Mouse (Mus musculus) liver, embryonic 12.5 days (tissue): ENCODE results near the gene Ushbp1. TPM values are rescaled to one million over a fixed set of nuclear protein-coding genes. Genes with fewer than 3 reads are reported as not detected.
"Not testable (repeated sequence)": the region's sequence is repeated elsewhere in the genome, so short reads cannot be mapped to it uniquely, and the experiment has no call there.

Experiments
- ATAC-seq: fragments of 200-750 bp; cut with Nextera tagmentation; 2 replicates; pipeline ENCODE4 v1.8.0; 2017; ENCODE audit warnings: moderate number of reproducible peaks, mild to moderate bottlenecking, moderate library complexity
- H3K27ac ChIP-seq: fragments of 300-500 bp; sonication (generic); 2 replicates; pipeline ENCODE4 v1.5.1; 2016; ENCODE audit warnings: mild to moderate bottlenecking
- H3K27me3 ChIP-seq: fragments of 300-500 bp; sonication (generic); replicated peaks from 2 replicates; pipeline ENCODE4 v1.6.1; 2016; ENCODE audit warnings: mild to moderate bottlenecking, moderate library complexity
- H3K36me3 ChIP-seq: fragments of 300-500 bp; sonication (generic); 2 replicates; pipeline ENCODE4 v1.6.1; 2016; ENCODE audit warnings: mild to moderate bottlenecking, moderate library complexity
- H3K4me1 ChIP-seq: fragments of 300-500 bp; sonication (generic); 2 replicates; pipeline ENCODE4 v1.6.1; 2016
- H3K4me2 ChIP-seq: fragments of 300-500 bp; sonication (generic); 2 replicates; pipeline ENCODE4 v1.6.1; 2016; ENCODE audit warnings: mild to moderate bottlenecking, moderate library complexity
- H3K4me3 ChIP-seq: fragments of 300-500 bp; sonication (generic); 2 replicates; pipeline ENCODE4 v1.5.1; 2016; ENCODE audit warnings: mild to moderate bottlenecking, moderate library complexity
- H3K9ac ChIP-seq: fragments of 300-500 bp; sonication (generic); 2 replicates; pipeline ENCODE4 v1.6.1; 2016; ENCODE audit warnings: mild to moderate bottlenecking, moderate library complexity
- H3K9me3 ChIP-seq: fragments of 300-500 bp; sonication (generic); replicated peaks from 2 replicates; pipeline ENCODE4 v1.6.1; 2016; ENCODE audit warnings: mild to moderate bottlenecking, moderate library complexity
- WGBS: fragments of 180-500 bp; shearing (Covaris S2); methylation state at CpG from one replicate; pipeline ENCODE4 v1.1.7; 2016; ENCODE audit not compliant: insufficient replicate concordance; 5-methylcytosine and 5-hydroxymethylcytosine counted together
- polyA plus RNA-seq: library from polyadenylated mRNA; unstranded; fragments of >200 nt; fragmentation: Nextera tagmentation; extraction: Ambion mirVana; gene quantifications from 2 replicates; pipeline ENCODE4 v1.2.1, GENCODE M21; 2016

Gene Ushbp1
- 3.6 and 4.0 TPM in 2 replicates for polyA plus RNA-seq

GRCm38 (mm10) chr8:71395629-71396028, at the start of gene Ushbp1:
Gene Ushbp1 (minus strand): TSS chr8:71395802.
- Histone ChIP-seq H3K27ac (peak within 1 kb of the TSS; percentile 77), H3K36me3 (peaks cover 24% of the 10 kb centered on the region), H3K4me2 (peak within 1 kb of the TSS; percentile 90), H3K9me3 (no peaks in the 10 kb centered on the region), H3K4me3 (peak within 1 kb of the TSS; percentile 91), H3K27me3 (no peaks in the 10 kb centered on the region), H3K4me1 (peaks cover 35% of the 10 kb centered on the region), H3K9ac (peak within 1 kb of the TSS; percentile 86)
- WGBS, result 59% methylated on average over 9 of the region's 9 CpGs
- ATAC-seq, result no peak

- Histone ChIP-seq H3K4me3 (no peak overlapping the region), H3K27ac (no peak overlapping the region), H3K9ac (no peak overlapping the region), H3K27me3 (peaks cover 28% of the 10 kb centered on the region), H3K9me3 (no peaks in the 10 kb centered on the region), H3K36me3 (no peaks in the 10 kb centered on the region), H3K4me2 (no peak overlapping the region), H3K4me1 (no peaks in the 10 kb centered on the region)
- 61% methylated on average over 7 of the region's 7 CpGs for WGBS
- no peak for ATAC-seq
Measured at GRCm38 (mm10) chr8:71445096-71445495, 49.5 kb upstream of the Ushbp1 start.

- no peak for ATAC-seq
- H3K27me3 ChIP-seq, result peaks cover 27% of the 10 kb centered on the region
- no peaks in the 10 kb centered on the region for H3K4me1 ChIP-seq
- WGBS, result under 1% methylated on average over 7 of the region's 7 CpGs
- H3K27ac ChIP-seq, result no peak overlapping the region
- H3K4me3 ChIP-seq, result no peak overlapping the region
- H3K9ac ChIP-seq, result no peak overlapping the region
- no peaks in the 10 kb centered on the region for H3K36me3 ChIP-seq
- no peak overlapping the region for H3K4me2 ChIP-seq
- no peaks in the 10 kb centered on the region for H3K9me3 ChIP-seq
Measured at GRCm38 (mm10) chr8:71441404-71441803, 45.8 kb upstream of the Ushbp1 start.

- Histone ChIP-seq H3K4me2 (no peak overlapping the region), H3K4me3 (no peak overlapping the region), H3K27me3 (peaks cover 10% of the 10 kb centered on the region), H3K36me3 (no peaks in the 10 kb centered on the region), H3K9ac (no peak overlapping the region), H3K4me1 (no peaks in the 10 kb centered on the region), H3K9me3 (no peaks in the 10 kb centered on the region), H3K27ac (no peak overlapping the region)
- 41% methylated on average over 3 of the region's 3 CpGs for WGBS
- ATAC-seq, result no peak
Measured at GRCm38 (mm10) chr8:71437041-71437440, 41.4 kb upstream of the Ushbp1 start.

- H3K27ac ChIP-seq, H3K4me2 ChIP-seq, H3K9ac ChIP-seq, H3K36me3 ChIP-seq, H3K9me3 ChIP-seq, H3K4me3 ChIP-seq, ATAC-seq, H3K4me1 ChIP-seq: not testable (repeated sequence)
- WGBS, result 64% methylated on average over 1 of the region's 1 CpGs
- H3K27me3 ChIP-seq, result peaks cover 11% of the 10 kb centered on the region; the same call in 1 of the 2 replicates
Measured at GRCm38 (mm10) chr8:71432935-71433334, 37.3 kb upstream of the Ushbp1 start.

GRCm38 (mm10) chr8:71422121-71422520, 26.5 kb upstream of the Ushbp1 start:
- Histone ChIP-seq H3K9me3 (no peaks in the 10 kb centered on the region), H3K27me3 (peaks cover 11% of the 10 kb centered on the region), H3K4me1 (no peaks in the 10 kb centered on the region), H3K4me2 (no peak overlapping the region), H3K27ac (no peak overlapping the region), H3K4me3 (no peak overlapping the region), H3K36me3 (no peaks in the 10 kb centered on the region), H3K9ac (no peak overlapping the region)
- no peak for ATAC-seq

GRCm38 (mm10) chr8:71411535-71412273, 16.1 kb upstream of the Ushbp1 start:
- Histone ChIP-seq H3K4me1 (peaks cover 26% of the 10 kb centered on the region), H3K4me3 (no peak overlapping the region), H3K9ac (no peak overlapping the region), H3K27ac (no peak overlapping the region), H3K9me3 (no peaks in the 10 kb centered on the region), H3K36me3 (peaks cover 37% of the 10 kb centered on the region), H3K27me3 (no peaks in the 10 kb centered on the region), H3K4me2 (no peak overlapping the region)
- WGBS, result 39% methylated on average over 11 of the region's 11 CpGs
- ATAC-seq, result peak; percentile 9; the same call in 1 of the 2 replicates

GRCm38 (mm10) chr8:71408231-71408630, 12.6 kb upstream of the Ushbp1 start:
- H3K4me3 ChIP-seq, result no peak overlapping the region
- H3K9ac ChIP-seq, result no peak overlapping the region
- H3K4me2 ChIP-seq, result no peak overlapping the region
- H3K9me3 ChIP-seq, result no peaks in the 10 kb centered on the region
- H3K27ac ChIP-seq, result no peak overlapping the region
- peaks cover 49% of the 10 kb centered on the region for H3K4me1 ChIP-seq
- peaks cover 44% of the 10 kb centered on the region for H3K36me3 ChIP-seq
- H3K27me3 ChIP-seq, result no peaks in the 10 kb centered on the region
- no peak for ATAC-seq
- 83% methylated on average over 4 of the region's 4 CpGs for WGBS

- Histone ChIP-seq H3K4me2 (peak overlapping the region; percentile 86), H3K27ac (no peak overlapping the region), H3K4me3 (peak overlapping the region; percentile 92), H3K4me1 (peaks cover 49% of the 10 kb centered on the region), H3K9me3 (no peaks in the 10 kb centered on the region), H3K9ac (peak overlapping the region; percentile 91; the same call in 1 of the 2 replicates), H3K36me3 (peaks cover 52% of the 10 kb centered on the region), H3K27me3 (no peaks in the 10 kb centered on the region)
- 93% methylated on average over 14 of the region's 14 CpGs for WGBS
- no peak for ATAC-seq
Measured at GRCm38 (mm10) chr8:71407441-71407840, 11.8 kb upstream of the Ushbp1 start.

GRCm38 (mm10) chr8:71406099-71407015, 10.8 kb upstream of the Ushbp1 start:
- Histone ChIP-seq H3K27me3 (no peaks in the 10 kb centered on the region), H3K4me3 (peak overlapping the region; percentile 92), H3K27ac (peak overlapping the region; percentile 85), H3K4me2 (peak overlapping the region; percentile 86), H3K9ac (peak overlapping the region; percentile 91), H3K4me1 (peaks cover 43% of the 10 kb centered on the region), H3K9me3 (no peaks in the 10 kb centered on the region), H3K36me3 (peaks cover 53% of the 10 kb centered on the region)
- WGBS, result under 1% methylated on average over 55 of the region's 55 CpGs
- ATAC-seq, result peak; percentile 80

GRCm38 (mm10) chr8:71405401-71406098, 9.9 kb upstream of the Ushbp1 start, which contains the start of gene Ankle1:
Gene Ankle1 (plus strand): TSS chr8:71406010.
- no peaks in the 10 kb centered on the region for H3K9me3 ChIP-seq
- peak within 1 kb of the TSS; percentile 92 for H3K4me3 ChIP-seq
- 10% methylated on average over 33 of the region's 33 CpGs for WGBS
- peak within 1 kb of the TSS; percentile 91 for H3K9ac ChIP-seq
- no peaks in the 10 kb centered on the region for H3K27me3 ChIP-seq
- ATAC-seq, result peak; percentile 88
- H3K4me1 ChIP-seq, result peaks cover 41% of the 10 kb centered on the region
- peak within 1 kb of the TSS; percentile 86 for H3K4me2 ChIP-seq
- H3K36me3 ChIP-seq, result peaks cover 57% of the 10 kb centered on the region
- peak within 1 kb of the TSS; percentile 85 for H3K27ac ChIP-seq
